Mouse (Mus musculus): ENCODE measurements around the gene Usp24. TPM values are rescaled to one million over a fixed set of nuclear protein-coding genes. Genes with fewer than 3 reads are reported as not detected.

Usp24 gene
- polyA plus RNA-seq, 1 experiment from 2014 or later = 12.5 TPM

DNA sequence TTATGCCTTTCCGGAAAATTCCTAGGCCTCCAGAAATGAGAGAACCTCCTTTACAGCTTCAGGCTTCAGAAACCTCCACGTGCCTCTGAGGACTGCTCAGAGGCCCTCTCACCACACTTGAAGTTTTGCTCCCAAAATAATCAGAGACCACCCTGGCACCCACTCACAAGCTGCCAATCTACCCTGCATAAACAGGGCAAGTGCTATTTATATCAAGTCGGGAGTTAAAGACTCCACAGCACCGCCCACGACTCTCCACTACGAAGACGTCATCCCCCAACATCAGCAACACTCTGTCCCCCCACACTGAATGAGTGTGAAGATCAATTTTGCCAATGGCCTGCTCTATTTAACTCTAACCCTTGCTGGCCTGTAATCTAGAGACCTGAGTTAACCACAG lies 136.4 kb downstream of the Usp24 start:
- Histone ChIP-seq H3K4me2 (replicated peaks; ENCODE audit: low read depth, low read length) (no peak overlapping the region), H3K4me1 (replicated peaks; ENCODE audit: control insufficient read depth, insufficient read depth, low read length) (no peaks in the 10 kb centered on the region), H3K27ac (ENCODE audit: low read depth, low read length) (no peak overlapping the region), H3K4me3 (ENCODE audit: low read depth, low read length) (no peak overlapping the region), H3K9ac (ENCODE audit: low read depth, low read length) (no peak overlapping the region), H3K9me3 (ENCODE audit: control insufficient read depth, low read length) (no peaks in the 10 kb centered on the region), H3K36me3 (ENCODE audit: control insufficient read depth, insufficient read depth, low read length) (no peaks in the 10 kb centered on the region), H3K27me3 (ENCODE audit: control insufficient read depth, insufficient read depth, low read length) (no peaks in the 10 kb centered on the region)
- ATAC-seq (ENCODE audit: low FRiP score) = no peak
- WGBS = 90% methylated on average over 7 of the region's 7 CpGs
- DNase-seq (ENCODE audit: low spot score) = no peak

DNA sequence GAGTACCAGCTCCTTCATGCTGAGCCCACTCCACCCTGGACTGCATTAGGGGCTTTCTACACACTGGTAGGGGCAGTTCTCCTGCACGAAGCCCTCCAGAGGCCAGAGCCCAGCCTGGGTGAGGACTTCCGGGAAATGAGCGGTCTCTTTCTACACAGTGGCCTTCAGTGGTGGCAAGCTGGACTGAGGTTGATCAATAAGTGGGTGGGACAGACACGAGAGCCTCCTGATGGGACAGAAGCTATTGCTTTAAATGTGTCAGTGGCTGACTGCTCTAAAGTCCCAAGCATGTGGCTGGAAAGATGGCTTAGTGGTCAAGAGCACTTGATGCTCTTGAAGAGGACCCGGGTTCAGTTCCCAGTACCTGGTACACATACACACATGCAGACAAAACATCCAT lies 137.1 kb downstream of the Usp24 start:
- ATAC-seq (ENCODE audit: low FRiP score) (no peak), DNase-seq (ENCODE audit: low spot score) (no peak)
- H3K27me3 ChIP-seq (ENCODE audit: control insufficient read depth, insufficient read depth, low read length) = no peaks in the 10 kb centered on the region
- no peaks in the 10 kb centered on the region for H3K9me3 ChIP-seq (ENCODE audit: control insufficient read depth, low read length)
- H3K4me3 ChIP-seq (ENCODE audit: low read depth, low read length) = no peak overlapping the region
- WGBS = 88% methylated on average over 5 of the region's 5 CpGs
- no peak overlapping the region for H3K4me2 ChIP-seq (replicated peaks; ENCODE audit: low read depth, low read length)
- H3K4me1 ChIP-seq (replicated peaks; ENCODE audit: control insufficient read depth, insufficient read depth, low read length) = no peaks in the 10 kb centered on the region
- H3K36me3 ChIP-seq (ENCODE audit: control insufficient read depth, insufficient read depth, low read length) = no peaks in the 10 kb centered on the region
- no peak overlapping the region for H3K9ac ChIP-seq (ENCODE audit: low read depth, low read length)
- no peak overlapping the region for H3K27ac ChIP-seq (ENCODE audit: low read depth, low read length)

DNA sequence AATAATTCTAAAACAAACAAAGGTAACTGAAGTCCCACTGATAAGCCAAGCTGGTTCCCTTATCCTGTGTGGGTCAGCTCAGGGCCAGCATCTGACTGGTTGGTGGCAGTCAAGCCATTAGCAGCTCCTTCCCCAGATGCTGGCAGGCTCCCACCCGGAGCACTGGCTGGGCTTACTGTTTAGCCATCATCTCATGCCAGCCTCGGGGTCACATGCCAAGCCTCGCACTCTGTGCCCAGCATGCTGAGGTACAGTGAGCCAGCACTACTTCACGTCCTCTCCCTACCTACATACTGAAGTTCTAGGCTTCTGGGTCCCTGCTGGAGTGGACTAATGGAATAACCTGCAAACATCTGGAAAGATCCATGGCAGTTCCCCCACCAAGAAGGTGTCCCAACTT lies 137.5 kb downstream of the Usp24 start:
- WGBS = 85% methylated on average over 4 of the region's 4 CpGs

DNA sequence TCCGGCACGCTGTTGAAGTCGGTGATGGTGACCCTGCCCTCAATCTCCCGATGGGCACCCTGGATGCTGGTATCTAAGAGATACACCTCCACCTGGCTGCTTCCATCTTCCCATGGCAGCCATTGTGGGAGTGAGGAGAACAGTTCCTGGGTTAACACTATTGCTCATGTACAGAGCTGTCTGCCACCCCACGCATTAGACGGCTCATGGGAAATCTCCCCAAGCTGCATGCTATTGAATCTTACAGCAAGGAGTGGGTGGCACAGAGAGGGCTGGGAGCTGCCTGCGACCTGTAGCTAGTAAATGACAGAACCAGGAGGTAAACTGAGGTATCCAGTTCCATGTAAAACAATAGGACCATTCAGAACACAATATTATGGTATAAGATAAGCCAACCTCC lies 138.5 kb downstream of the Usp24 start:
- DNase-seq (ENCODE audit: low spot score) = no peak
- H3K9ac ChIP-seq (ENCODE audit: low read depth, low read length) = no peak overlapping the region
- H3K27me3 ChIP-seq (ENCODE audit: control insufficient read depth, insufficient read depth, low read length) = no peaks in the 10 kb centered on the region
- H3K27ac ChIP-seq (ENCODE audit: low read depth, low read length) = no peak overlapping the region
- H3K36me3 ChIP-seq (ENCODE audit: control insufficient read depth, insufficient read depth, low read length) = no peaks in the 10 kb centered on the region
- no peaks in the 10 kb centered on the region for H3K9me3 ChIP-seq (ENCODE audit: control insufficient read depth, low read length)
- 92% methylated on average over 7 of the region's 7 CpGs for WGBS
- no peak overlapping the region for H3K4me3 ChIP-seq (ENCODE audit: low read depth, low read length)
- H3K4me2 ChIP-seq (replicated peaks; ENCODE audit: low read depth, low read length) = no peak overlapping the region
- no peak for ATAC-seq (ENCODE audit: low FRiP score)
- H3K4me1 ChIP-seq (replicated peaks; ENCODE audit: control insufficient read depth, insufficient read depth, low read length) = no peaks in the 10 kb centered on the region

More for the DNA sequence above, 137.5 kb downstream of the Usp24 start:
- DNase-seq (ENCODE audit: low spot score) = no peak
- H3K4me2 ChIP-seq (replicated peaks; ENCODE audit: low read depth, low read length) = no peak overlapping the region
- H3K9ac ChIP-seq (ENCODE audit: low read depth, low read length) = no peak overlapping the region
- H3K9me3 ChIP-seq (ENCODE audit: control insufficient read depth, low read length) = no peaks in the 10 kb centered on the region
- no peak for ATAC-seq (ENCODE audit: low FRiP score)
- H3K27ac ChIP-seq (ENCODE audit: low read depth, low read length) = no peak overlapping the region
- H3K27me3 ChIP-seq (ENCODE audit: control insufficient read depth, insufficient read depth, low read length) = no peaks in the 10 kb centered on the region
- no peaks in the 10 kb centered on the region for H3K36me3 ChIP-seq (ENCODE audit: control insufficient read depth, insufficient read depth, low read length)
- no peaks in the 10 kb centered on the region for H3K4me1 ChIP-seq (replicated peaks; ENCODE audit: control insufficient read depth, insufficient read depth, low read length)
- H3K4me3 ChIP-seq (ENCODE audit: low read depth, low read length) = no peak overlapping the region

DNA sequence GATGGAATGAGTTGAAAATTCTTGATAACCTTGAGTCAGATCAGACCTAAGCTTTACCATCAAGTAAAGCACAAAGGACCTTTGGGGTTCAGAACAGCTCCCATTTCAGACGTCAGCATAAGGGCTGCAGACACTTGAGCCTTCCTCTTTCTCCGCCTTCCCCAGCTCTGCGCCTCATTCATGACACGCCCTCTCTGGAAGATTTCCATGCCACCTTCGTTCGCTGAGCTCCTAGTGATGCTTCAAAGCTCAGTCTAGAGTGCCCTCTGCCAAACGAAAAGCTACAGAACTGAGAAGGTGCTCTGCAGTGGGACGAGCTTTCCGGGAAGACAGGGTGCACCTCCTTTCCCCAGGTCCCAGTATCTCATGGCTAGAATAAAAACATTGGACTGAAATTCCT lies 146.0 kb downstream of the Usp24 start:
- no peak for DNase-seq (ENCODE audit: low spot score)
- Histone ChIP-seq H3K4me3 (ENCODE audit: low read depth, low read length) (no peak overlapping the region), H3K9me3 (ENCODE audit: control insufficient read depth, low read length) (no peaks in the 10 kb centered on the region), H3K4me2 (replicated peaks; ENCODE audit: low read depth, low read length) (no peak overlapping the region), H3K9ac (ENCODE audit: low read depth, low read length) (no peak overlapping the region), H3K27me3 (ENCODE audit: control insufficient read depth, insufficient read depth, low read length) (peaks cover 24% of the 10 kb centered on the region), H3K27ac (ENCODE audit: low read depth, low read length) (no peak overlapping the region), H3K36me3 (ENCODE audit: control insufficient read depth, insufficient read depth, low read length) (no peaks in the 10 kb centered on the region), H3K4me1 (replicated peaks; ENCODE audit: control insufficient read depth, insufficient read depth, low read length) (no peaks in the 10 kb centered on the region)
- WGBS = 72% methylated on average over 9 of the region's 9 CpGs
- ATAC-seq (ENCODE audit: low FRiP score) = no peak

DNA sequence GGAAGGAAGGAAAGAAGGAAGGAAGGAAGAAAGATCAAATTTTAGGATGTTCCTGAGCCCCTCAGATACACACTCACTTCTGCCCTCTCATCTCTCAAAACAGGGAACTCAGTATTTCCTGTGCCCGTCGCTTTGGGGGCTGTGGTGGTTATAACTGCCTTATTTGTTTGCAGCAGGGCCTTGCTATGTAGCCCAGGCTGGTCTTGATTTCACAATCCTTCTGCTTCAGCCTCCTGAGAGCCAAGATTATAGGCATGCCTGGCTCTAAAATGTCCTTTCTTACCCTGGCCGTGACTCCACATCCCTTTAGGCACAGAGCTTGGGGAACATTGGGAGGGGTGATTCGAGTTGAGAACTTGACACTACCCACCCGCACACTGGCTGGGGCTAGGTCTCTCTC lies 146.5 kb downstream of the Usp24 start:
- no peak overlapping the region for H3K4me2 ChIP-seq (replicated peaks; ENCODE audit: low read depth, low read length)
- ATAC-seq (ENCODE audit: low FRiP score) = no peak
- WGBS = 67% methylated on average over 5 of the region's 5 CpGs
- H3K27ac ChIP-seq (ENCODE audit: low read depth, low read length) = no peak overlapping the region
- DNase-seq (ENCODE audit: low spot score) = no peak
- H3K9me3 ChIP-seq (ENCODE audit: control insufficient read depth, low read length) = no peaks in the 10 kb centered on the region
- H3K4me1 ChIP-seq (replicated peaks; ENCODE audit: control insufficient read depth, insufficient read depth, low read length) = no peaks in the 10 kb centered on the region
- no peak overlapping the region for H3K9ac ChIP-seq (ENCODE audit: low read depth, low read length)
- H3K27me3 ChIP-seq (ENCODE audit: control insufficient read depth, insufficient read depth, low read length) = peaks cover 24% of the 10 kb centered on the region
- no peak overlapping the region for H3K4me3 ChIP-seq (ENCODE audit: low read depth, low read length)
- H3K36me3 ChIP-seq (ENCODE audit: control insufficient read depth, insufficient read depth, low read length) = no peaks in the 10 kb centered on the region

DNA sequence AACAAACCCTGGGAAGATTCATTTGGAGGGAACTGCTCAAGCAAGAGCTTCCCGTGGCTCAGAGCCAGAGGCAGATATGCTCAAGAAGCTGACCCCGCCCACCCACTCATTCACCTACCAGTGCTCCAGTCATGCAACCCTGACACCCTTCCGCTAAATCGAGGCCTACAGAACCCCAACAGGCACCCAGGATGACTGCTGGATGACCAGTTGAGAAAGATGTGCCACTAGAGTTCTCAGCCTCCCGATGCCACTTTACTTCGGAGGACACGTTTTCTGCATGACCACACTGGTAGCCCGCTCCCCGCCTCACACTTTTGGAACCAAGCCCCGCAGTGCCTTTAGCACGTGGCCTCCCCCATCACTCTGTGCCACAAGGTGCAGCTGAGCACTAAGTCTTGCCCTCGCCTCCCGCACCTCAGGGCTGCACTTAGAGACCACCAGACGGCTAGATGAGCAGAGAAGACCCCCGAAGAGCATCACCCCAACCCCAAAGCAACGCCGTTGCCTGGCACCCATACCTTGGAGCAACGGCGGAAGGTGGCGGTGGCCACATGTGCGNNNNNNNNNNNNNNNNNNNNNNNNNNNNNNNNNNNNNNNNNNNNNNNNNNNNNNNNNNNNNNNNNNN lies 147.3 kb downstream of the Usp24 start:
- WGBS = 22% methylated on average over 21 of the region's 21 CpGs
- H3K27me3 ChIP-seq (ENCODE audit: control insufficient read depth, insufficient read depth, low read length) = peaks cover 24% of the 10 kb centered on the region
- H3K9ac ChIP-seq (ENCODE audit: low read depth, low read length) = peak overlapping the region; percentile 34; the same call in 1 of the 2 replicates
- H3K4me1 ChIP-seq (replicated peaks; ENCODE audit: control insufficient read depth, insufficient read depth, low read length) = no peaks in the 10 kb centered on the region
- no peaks in the 10 kb centered on the region for H3K9me3 ChIP-seq (ENCODE audit: control insufficient read depth, low read length)
- H3K4me3 ChIP-seq (ENCODE audit: low read depth, low read length) = peak overlapping the region; percentile 38
- H3K4me2 ChIP-seq (replicated peaks; ENCODE audit: low read depth, low read length) = peak overlapping the region; percentile 85
- no peaks in the 10 kb centered on the region for H3K36me3 ChIP-seq (ENCODE audit: control insufficient read depth, insufficient read depth, low read length)
- no peak overlapping the region for H3K27ac ChIP-seq (ENCODE audit: low read depth, low read length)
- ATAC-seq (ENCODE audit: low FRiP score) (no peak), DNase-seq (ENCODE audit: low spot score) (peak; percentile 11)

DNA sequence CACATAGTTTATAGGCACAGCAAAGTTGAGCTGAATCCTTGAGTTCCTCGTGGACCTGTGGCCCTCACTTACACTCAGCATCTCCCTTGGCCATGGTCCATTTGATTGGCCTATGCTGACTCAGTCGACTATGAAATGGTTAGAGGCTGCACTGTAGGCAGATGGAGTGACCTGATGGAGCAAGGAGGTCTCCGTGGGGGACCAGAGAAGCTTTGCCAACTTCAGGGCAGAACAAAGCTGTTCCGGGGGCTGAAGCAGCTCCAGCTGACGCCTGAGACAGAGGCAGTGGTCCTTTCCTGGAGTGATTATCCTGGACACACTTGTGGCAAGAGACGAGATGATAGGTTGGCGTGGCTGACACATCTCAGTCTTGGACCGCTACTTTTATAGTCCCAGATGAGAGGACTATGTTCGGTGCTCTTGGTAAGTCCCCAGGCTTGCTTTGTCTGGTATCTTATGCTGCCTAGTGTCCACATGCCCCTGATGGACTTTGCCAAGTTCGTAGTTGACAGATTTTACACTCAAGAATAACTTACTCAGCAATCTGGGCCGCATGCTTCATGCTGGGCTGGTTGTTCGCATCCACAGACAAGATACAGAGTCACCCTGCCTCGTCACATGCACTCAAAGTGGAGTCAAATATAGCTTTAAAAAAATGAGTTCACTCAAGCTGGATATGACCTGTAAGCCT lies 151.6 kb downstream of the Usp24 start:
- no peak overlapping the region for H3K9ac ChIP-seq (ENCODE audit: low read depth, low read length)
- WGBS = 86% methylated on average over 13 of the region's 13 CpGs
- no peaks in the 10 kb centered on the region for H3K36me3 ChIP-seq (ENCODE audit: control insufficient read depth, insufficient read depth, low read length)
- ATAC-seq (ENCODE audit: low FRiP score) (no peak), DNase-seq (ENCODE audit: low spot score) (no peak)
- H3K27ac ChIP-seq (ENCODE audit: low read depth, low read length) = no peak overlapping the region
- H3K4me2 ChIP-seq (replicated peaks; ENCODE audit: low read depth, low read length) = no peak overlapping the region
- no peaks in the 10 kb centered on the region for H3K9me3 ChIP-seq (ENCODE audit: control insufficient read depth, low read length)
- peaks cover 22% of the 10 kb centered on the region for H3K27me3 ChIP-seq (ENCODE audit: control insufficient read depth, insufficient read depth, low read length)
- no peak overlapping the region for H3K4me3 ChIP-seq (ENCODE audit: low read depth, low read length)
- no peaks in the 10 kb centered on the region for H3K4me1 ChIP-seq (replicated peaks; ENCODE audit: control insufficient read depth, insufficient read depth, low read length)

DNA sequence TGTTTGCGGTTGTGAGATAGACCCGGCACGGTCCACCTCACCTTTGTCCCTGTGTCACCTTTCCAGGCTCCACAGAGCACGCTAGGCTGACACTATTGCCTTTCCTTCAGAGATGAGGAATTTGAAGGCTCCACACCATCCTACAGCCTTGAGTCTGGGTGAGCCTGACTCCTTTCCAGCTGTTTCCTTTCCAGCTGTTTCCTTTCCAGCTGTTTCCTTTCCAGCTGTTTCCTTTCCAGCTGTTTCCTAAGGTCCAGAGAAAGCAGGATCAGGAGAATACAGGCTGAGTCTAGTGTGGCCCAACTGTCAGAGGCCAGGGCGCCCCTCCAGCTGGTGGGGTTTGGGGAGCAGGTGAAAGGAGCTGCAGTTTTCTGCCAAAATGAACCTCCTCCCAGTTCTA lies 154.9 kb downstream of the Usp24 start:
- no peak for DNase-seq (ENCODE audit: low spot score)
- H3K9ac ChIP-seq (ENCODE audit: low read depth, low read length) = no peak overlapping the region
- no peaks in the 10 kb centered on the region for H3K36me3 ChIP-seq (ENCODE audit: control insufficient read depth, insufficient read depth, low read length)
- H3K27me3 ChIP-seq (ENCODE audit: control insufficient read depth, insufficient read depth, low read length) = no peaks in the 10 kb centered on the region; the same call in 1 of the 2 replicates
- no peak overlapping the region for H3K27ac ChIP-seq (ENCODE audit: low read depth, low read length)
- H3K4me1 ChIP-seq (replicated peaks; ENCODE audit: control insufficient read depth, insufficient read depth, low read length) = no peaks in the 10 kb centered on the region
- H3K4me3 ChIP-seq (ENCODE audit: low read depth, low read length) = no peak overlapping the region
- no peaks in the 10 kb centered on the region for H3K9me3 ChIP-seq (ENCODE audit: control insufficient read depth, low read length)
- no peak overlapping the region for H3K4me2 ChIP-seq (replicated peaks; ENCODE audit: low read depth, low read length)
- WGBS = 70% methylated on average over 5 of the region's 5 CpGs
- ATAC-seq (ENCODE audit: low FRiP score) = no peak
